Mouse (Mus musculus): ENCODE results near the gene Gm17078.
"Not testable (repeated sequence)": the region's sequence is repeated elsewhere in the genome, so short reads cannot be mapped to it uniquely, and the experiment has no call there.

DNA sequence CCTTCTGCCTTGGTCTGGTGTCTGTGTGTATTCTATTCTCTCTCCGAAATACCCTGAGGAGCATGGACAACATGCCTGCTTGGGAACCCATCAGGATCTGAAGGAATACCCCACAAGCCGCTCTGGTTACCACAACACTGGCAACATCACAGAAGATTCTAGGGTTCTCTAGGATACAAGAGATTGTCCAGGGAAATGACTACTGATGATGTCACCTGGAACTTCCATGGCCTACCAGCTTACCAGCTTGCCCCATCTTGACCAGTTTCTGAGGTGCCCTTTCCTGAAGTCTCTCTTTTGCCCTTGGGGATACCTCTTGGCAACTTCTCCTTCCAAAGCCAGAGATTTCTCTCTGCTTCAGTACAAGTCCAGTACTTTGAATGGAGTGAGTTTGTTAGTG, 37.1 kb downstream of the Gm17078 start, which contains the start of gene Gm17175:
- not testable (repeated sequence) for TF ChIP-seq CTCF (IDR thresholded peaks at IDR 0.05; ENCODE audit: borderline replicate concordance, insufficient read depth, low read length); POLR2A (IDR thresholded peaks at IDR 0.05; ENCODE audit: low read depth, low read length)

Measured in embryonic fibroblast, embryonic 13.5 days (primary cell).